Mouse (Mus musculus) urinary bladder, postnatal 14 days (tissue): ENCODE results near the gene Appbp2.

Experiments used
- DNase-seq: peaks from one replicate; pipeline ENCODE4 v3.0.0; 2021; ENCODE audit warnings: low spot score

Appbp2 gene

GRCm38 (mm10) chr11:85234990-85235841, at the start of gene Appbp2:
TSS of gene Appbp2 (minus strand) at chr11:85235130.
- DNase-seq: peak; percentile 93

GRCm38 (mm10) chr11:85281219-85281878, 46.4 kb upstream of the Appbp2 start:
- DNase-seq: no peak

GRCm38 (mm10) chr11:85278175-85278574, 43.2 kb upstream of the Appbp2 start:
- DNase-seq: no peak

- no peak for DNase-seq
Measured at GRCm38 (mm10) chr11:85277609-85278008, 42.7 kb upstream of the Appbp2 start.

- no peak for DNase-seq
Measured at GRCm38 (mm10) chr11:85275151-85275550, 40.2 kb upstream of the Appbp2 start.

GRCm38 (mm10) chr11:85273299-85273698, 38.4 kb upstream of the Appbp2 start:
- no peak for DNase-seq

- DNase-seq: peak; percentile 68
Measured at GRCm38 (mm10) chr11:85270631-85271030, 35.7 kb upstream of the Appbp2 start.

GRCm38 (mm10) chr11:85267393-85267792, 32.5 kb upstream of the Appbp2 start:
- no peak for DNase-seq

GRCm38 (mm10) chr11:85264635-85265034, 29.7 kb upstream of the Appbp2 start:
- DNase-seq: no peak

GRCm38 (mm10) chr11:85261192-85261591, 26.3 kb upstream of the Appbp2 start:
- DNase-seq: peak; percentile 80

- DNase-seq: no peak
Measured at GRCm38 (mm10) chr11:85258966-85259365, 24.0 kb upstream of the Appbp2 start.

- no peak for DNase-seq
Measured at GRCm38 (mm10) chr11:85255471-85256027, 20.6 kb upstream of the Appbp2 start.

GRCm38 (mm10) chr11:85253641-85254040, 18.7 kb upstream of the Appbp2 start:
- no peak for DNase-seq

GRCm38 (mm10) chr11:85253006-85253405, 18.1 kb upstream of the Appbp2 start:
- DNase-seq: no peak

- DNase-seq: no peak
Measured at GRCm38 (mm10) chr11:85251955-85252354, 17.0 kb upstream of the Appbp2 start.

GRCm38 (mm10) chr11:85250467-85250866, 15.5 kb upstream of the Appbp2 start:
- DNase-seq: no peak

GRCm38 (mm10) chr11:85249338-85249737, 14.4 kb upstream of the Appbp2 start:
- no peak for DNase-seq

GRCm38 (mm10) chr11:85248151-85248550, 13.2 kb upstream of the Appbp2 start:
- no peak for DNase-seq

- no peak for DNase-seq
Measured at GRCm38 (mm10) chr11:85241226-85241625, 6.3 kb upstream of the Appbp2 start.

GRCm38 (mm10) chr11:85240211-85240610, 5.3 kb upstream of the Appbp2 start:
- DNase-seq: no peak

GRCm38 (mm10) chr11:85234363-85234989, 454 bp downstream of the Appbp2 start:
- DNase-seq: peak; percentile 85

- no peak for DNase-seq
Measured at GRCm38 (mm10) chr11:85233676-85234210, 1.2 kb downstream of the Appbp2 start.
